Mouse (Mus musculus): Measurements from ENCODE around the gene Nif3l1. TPM values are rescaled to one million over a fixed set of nuclear protein-coding genes. Genes with fewer than 3 reads are reported as not detected.

The Nif3l1 gene
- polyA plus RNA-seq (2014; fragmentation: Nextera tagmentation; extraction: Ambion mirVana): 57.5 and 65.3 TPM in 2 replicates

GRCm38 (mm10) chr1:58445143-58445722, at the start of gene Nif3l1, which contains the start of gene Ppil3:
Gene Nif3l1 (plus strand): TSS chr1:58445151.
Gene Ppil3 (minus strand): TSS chr1:58445486.
- H3K9me3 ChIP-seq (ENCODE audit: control insufficient read depth, low read length): no peaks in the 10 kb centered on the region
- H3K9ac ChIP-seq (replicated peaks; ENCODE audit: low read length): peak within 1 kb of the TSS; percentile 83
- DNase-seq (peak; percentile 93), ATAC-seq (ENCODE audit: low FRiP score, low TSS enrichment) (peak; percentile 95)
- H3K27ac ChIP-seq (replicated peaks; ENCODE audit: low read depth, low read length): peak within 1 kb of the TSS; percentile 85
- H3K4me2 ChIP-seq (ENCODE audit: low read length): peak within 1 kb of the TSS; percentile 59
- no peaks in the 10 kb centered on the region for H3K27me3 ChIP-seq (ENCODE audit: control insufficient read depth, insufficient read depth, low read length)
- H3K4me1 ChIP-seq (ENCODE audit: control insufficient read depth, insufficient read depth, low read length): peaks cover 18% of the 10 kb centered on the region
- H3K36me3 ChIP-seq (ENCODE audit: control insufficient read depth, insufficient read depth, low read length): peaks cover 30% of the 10 kb centered on the region
- WGBS: under 1% methylated on average over 33 of the region's 33 CpGs
- H3K4me3 ChIP-seq (replicated peaks; ENCODE audit: low read depth, low read length): peak within 1 kb of the TSS; percentile 68

- no peak for ATAC-seq (ENCODE audit: low FRiP score, low TSS enrichment)
- WGBS: 90% methylated on average over 3 of the region's 3 CpGs
- H3K36me3 ChIP-seq (ENCODE audit: control insufficient read depth, insufficient read depth, low read length): peaks cover 56% of the 10 kb centered on the region
Measured at GRCm38 (mm10) chr1:58395341-58395740, 49.6 kb upstream of the Nif3l1 start.

GRCm38 (mm10) chr1:58396179-58396578, 48.8 kb upstream of the Nif3l1 start:
- Histone ChIP-seq H3K9me3 (ENCODE audit: control insufficient read depth, low read length) (no peaks in the 10 kb centered on the region), H3K36me3 (ENCODE audit: control insufficient read depth, insufficient read depth, low read length) (peaks cover 65% of the 10 kb centered on the region), H3K4me1 (ENCODE audit: control insufficient read depth, insufficient read depth, low read length) (peaks cover 12% of the 10 kb centered on the region), H3K4me3 (replicated peaks; ENCODE audit: low read depth, low read length) (no peak overlapping the region), H3K27me3 (ENCODE audit: control insufficient read depth, insufficient read depth, low read length) (no peaks in the 10 kb centered on the region), H3K4me2 (ENCODE audit: low read length) (no peak overlapping the region), H3K27ac (replicated peaks; ENCODE audit: low read depth, low read length) (no peak overlapping the region), H3K9ac (replicated peaks; ENCODE audit: low read length) (no peak overlapping the region)
- no peak for DNase-seq
- no peak for ATAC-seq (ENCODE audit: low FRiP score, low TSS enrichment)
- WGBS: 92% methylated on average over 1 of the region's 1 CpGs

More at GRCm38 (mm10) chr1:58395341-58395740, 49.6 kb upstream of the Nif3l1 start:
- Histone ChIP-seq H3K4me3 (replicated peaks; ENCODE audit: low read depth, low read length) (no peak overlapping the region), H3K9me3 (ENCODE audit: control insufficient read depth, low read length) (no peaks in the 10 kb centered on the region), H3K27me3 (ENCODE audit: control insufficient read depth, insufficient read depth, low read length) (no peaks in the 10 kb centered on the region), H3K27ac (replicated peaks; ENCODE audit: low read depth, low read length) (no peak overlapping the region), H3K4me2 (ENCODE audit: low read length) (no peak overlapping the region), H3K4me1 (ENCODE audit: control insufficient read depth, insufficient read depth, low read length) (peaks cover 12% of the 10 kb centered on the region), H3K9ac (replicated peaks; ENCODE audit: low read length) (no peak overlapping the region)
- no peak for DNase-seq

- ATAC-seq (ENCODE audit: low FRiP score, low TSS enrichment) (no peak), DNase-seq (no peak)
- Histone ChIP-seq H3K27ac (replicated peaks; ENCODE audit: low read depth, low read length) (no peak overlapping the region), H3K36me3 (ENCODE audit: control insufficient read depth, insufficient read depth, low read length) (peaks cover 79% of the 10 kb centered on the region), H3K27me3 (ENCODE audit: control insufficient read depth, insufficient read depth, low read length) (no peaks in the 10 kb centered on the region), H3K4me1 (ENCODE audit: control insufficient read depth, insufficient read depth, low read length) (peaks cover 4% of the 10 kb centered on the region), H3K9ac (replicated peaks; ENCODE audit: low read length) (no peak overlapping the region), H3K4me3 (replicated peaks; ENCODE audit: low read depth, low read length) (no peak overlapping the region), H3K9me3 (ENCODE audit: control insufficient read depth, low read length) (no peaks in the 10 kb centered on the region), H3K4me2 (ENCODE audit: low read length) (no peak overlapping the region)
- 96% methylated on average over 6 of the region's 6 CpGs for WGBS
Measured at GRCm38 (mm10) chr1:58397731-58398130, 47.2 kb upstream of the Nif3l1 start.

- DNase-seq: no peak
- Histone ChIP-seq H3K4me2 (ENCODE audit: low read length) (no peak overlapping the region), H3K27ac (replicated peaks; ENCODE audit: low read depth, low read length) (no peak overlapping the region), H3K4me1 (ENCODE audit: control insufficient read depth, insufficient read depth, low read length) (no peaks in the 10 kb centered on the region), H3K27me3 (ENCODE audit: control insufficient read depth, insufficient read depth, low read length) (no peaks in the 10 kb centered on the region), H3K9me3 (ENCODE audit: control insufficient read depth, low read length) (no peaks in the 10 kb centered on the region), H3K36me3 (ENCODE audit: control insufficient read depth, insufficient read depth, low read length) (peaks cover 88% of the 10 kb centered on the region), H3K4me3 (replicated peaks; ENCODE audit: low read depth, low read length) (no peak overlapping the region), H3K9ac (replicated peaks; ENCODE audit: low read length) (no peak overlapping the region)
- ATAC-seq (ENCODE audit: low FRiP score, low TSS enrichment): no peak
- WGBS: 93% methylated on average over 6 of the region's 6 CpGs
Measured at GRCm38 (mm10) chr1:58401396-58401795, 43.6 kb upstream of the Nif3l1 start.

GRCm38 (mm10) chr1:58403745-58404144, 41.2 kb upstream of the Nif3l1 start:
- 95% methylated on average over 5 of the region's 5 CpGs for WGBS
- Histone ChIP-seq H3K27ac (replicated peaks; ENCODE audit: low read depth, low read length) (no peak overlapping the region), H3K27me3 (ENCODE audit: control insufficient read depth, insufficient read depth, low read length) (no peaks in the 10 kb centered on the region), H3K4me2 (ENCODE audit: low read length) (no peak overlapping the region), H3K9ac (replicated peaks; ENCODE audit: low read length) (no peak overlapping the region), H3K4me3 (replicated peaks; ENCODE audit: low read depth, low read length) (no peak overlapping the region), H3K4me1 (ENCODE audit: control insufficient read depth, insufficient read depth, low read length) (no peaks in the 10 kb centered on the region), H3K36me3 (ENCODE audit: control insufficient read depth, insufficient read depth, low read length) (peaks cover 79% of the 10 kb centered on the region), H3K9me3 (ENCODE audit: control insufficient read depth, low read length) (no peaks in the 10 kb centered on the region)
- DNase-seq (no peak), ATAC-seq (ENCODE audit: low FRiP score, low TSS enrichment) (no peak)

GRCm38 (mm10) chr1:58407321-58407720, 37.6 kb upstream of the Nif3l1 start:
- no peaks in the 10 kb centered on the region for H3K27me3 ChIP-seq (ENCODE audit: control insufficient read depth, insufficient read depth, low read length)
- ATAC-seq (ENCODE audit: low FRiP score, low TSS enrichment) (no peak), DNase-seq (no peak)
- 97% methylated on average over 7 of the region's 7 CpGs for WGBS
- H3K4me3 ChIP-seq (replicated peaks; ENCODE audit: low read depth, low read length): no peak overlapping the region
- H3K4me2 ChIP-seq (ENCODE audit: low read length): no peak overlapping the region
- H3K27ac ChIP-seq (replicated peaks; ENCODE audit: low read depth, low read length): no peak overlapping the region
- H3K36me3 ChIP-seq (ENCODE audit: control insufficient read depth, insufficient read depth, low read length): peaks cover 72% of the 10 kb centered on the region
- H3K4me1 ChIP-seq (ENCODE audit: control insufficient read depth, insufficient read depth, low read length): no peaks in the 10 kb centered on the region
- H3K9me3 ChIP-seq (ENCODE audit: control insufficient read depth, low read length): no peaks in the 10 kb centered on the region
- H3K9ac ChIP-seq (replicated peaks; ENCODE audit: low read length): no peak overlapping the region

GRCm38 (mm10) chr1:58408141-58408540, 36.8 kb upstream of the Nif3l1 start:
- WGBS: 88% methylated on average over 6 of the region's 6 CpGs
- no peak for DNase-seq
- H3K27me3 ChIP-seq (ENCODE audit: control insufficient read depth, insufficient read depth, low read length): no peaks in the 10 kb centered on the region
- no peaks in the 10 kb centered on the region for H3K4me1 ChIP-seq (ENCODE audit: control insufficient read depth, insufficient read depth, low read length)
- no peak for ATAC-seq (ENCODE audit: low FRiP score, low TSS enrichment)
- H3K36me3 ChIP-seq (ENCODE audit: control insufficient read depth, insufficient read depth, low read length): peaks cover 72% of the 10 kb centered on the region
- H3K4me2 ChIP-seq (ENCODE audit: low read length): no peak overlapping the region
- H3K9me3 ChIP-seq (ENCODE audit: control insufficient read depth, low read length): no peaks in the 10 kb centered on the region
- no peak overlapping the region for H3K9ac ChIP-seq (replicated peaks; ENCODE audit: low read length)
- no peak overlapping the region for H3K4me3 ChIP-seq (replicated peaks; ENCODE audit: low read depth, low read length)
- no peak overlapping the region for H3K27ac ChIP-seq (replicated peaks; ENCODE audit: low read depth, low read length)

GRCm38 (mm10) chr1:58409553-58410197, 35.3 kb upstream of the Nif3l1 start:
- Histone ChIP-seq H3K9ac (replicated peaks; ENCODE audit: low read length) (no peak overlapping the region), H3K27ac (replicated peaks; ENCODE audit: low read depth, low read length) (no peak overlapping the region), H3K36me3 (ENCODE audit: control insufficient read depth, insufficient read depth, low read length) (peaks cover 72% of the 10 kb centered on the region), H3K4me2 (ENCODE audit: low read length) (no peak overlapping the region), H3K4me1 (ENCODE audit: control insufficient read depth, insufficient read depth, low read length) (no peaks in the 10 kb centered on the region), H3K27me3 (ENCODE audit: control insufficient read depth, insufficient read depth, low read length) (no peaks in the 10 kb centered on the region), H3K9me3 (ENCODE audit: control insufficient read depth, low read length) (no peaks in the 10 kb centered on the region), H3K4me3 (replicated peaks; ENCODE audit: low read depth, low read length) (no peak overlapping the region)
- ATAC-seq (ENCODE audit: low FRiP score, low TSS enrichment): no peak
- 85% methylated on average over 5 of the region's 5 CpGs for WGBS
- no peak for DNase-seq
